Mouse (Mus musculus) lung, postnatal 0 days (tissue): Measurements from ENCODE around the gene Ap3b1. TPM values are rescaled to one million over a fixed set of nuclear protein-coding genes. Genes with fewer than 3 reads are reported as not detected.
"Not testable (repeated sequence)": the region's sequence is repeated elsewhere in the genome, so short reads cannot be mapped to it uniquely, and the experiment has no call there.

ENCODE experiments used
- ATAC-seq: fragments of 200-750 bp; cut with Nextera tagmentation; 2 replicates; pipeline ENCODE4 v1.8.0; 2017; ENCODE audit warnings: moderate library complexity
- DNase-seq: peaks from one replicate; pipeline ENCODE4 v3.0.0-alpha.2; 2016; ENCODE audit warnings: low spot score
- H3K27ac ChIP-seq: fragments of 300-500 bp; sonication (generic); 2 replicates; pipeline ENCODE4 v1.5.1; 2014; ENCODE audit warnings: antibody characterized with exemption, mild to moderate bottlenecking, low read length, mixed read lengths
- H3K27me3 ChIP-seq: fragments of 300-500 bp; sonication (generic); replicated peaks from 2 replicates; pipeline ENCODE4 v1.6.1; 2014; ENCODE audit warnings: low read length, mixed read lengths; ENCODE audit not compliant: insufficient read depth
- H3K36me3 ChIP-seq: fragments of 300-500 bp; sonication (generic); 2 replicates; pipeline ENCODE4 v1.6.1; 2014; ENCODE audit warnings: low read length, mixed read lengths; ENCODE audit not compliant: insufficient read depth
- H3K4me1 ChIP-seq: fragments of 300-500 bp; sonication (generic); 2 replicates; pipeline ENCODE4 v1.6.1; 2014; ENCODE audit warnings: antibody characterized with exemption, low read depth, low read length, mixed read lengths; ENCODE audit not compliant: insufficient read depth
- H3K4me2 ChIP-seq: fragments of 300-500 bp; sonication (generic); replicated peaks from 2 replicates; pipeline ENCODE4 v1.6.1; 2014; ENCODE audit warnings: low read depth, mild to moderate bottlenecking, low read length, moderate library complexity, mixed read lengths
- H3K4me3 ChIP-seq: fragments of 300-500 bp; sonication (generic); 2 replicates; pipeline ENCODE4 v1.5.1; 2014; ENCODE audit warnings: low read depth, low read length
- H3K9ac ChIP-seq: fragments of 300-500 bp; sonication (generic); replicated peaks from 2 replicates; pipeline ENCODE4 v1.6.1; 2014; ENCODE audit warnings: low read depth, mild to moderate bottlenecking
- H3K9me3 ChIP-seq: fragments of 300-500 bp; sonication (generic); 2 replicates; pipeline ENCODE4 v1.6.1; 2016; ENCODE audit warnings: low read length, mixed read lengths
- CTCF ChIP-seq: IDR thresholded peaks from 2 replicates; pipeline ENCODE4 v1.5.1; 2016; ENCODE audit warnings: antibody characterized with exemption, mild to moderate bottlenecking
- EP300 ChIP-seq: IDR thresholded peaks from 2 replicates; pipeline ENCODE4 v1.6.1; 2016; ENCODE audit warnings: antibody characterized with exemption, mild to moderate bottlenecking, control low read depth
- WGBS: fragments of 180-500 bp; shearing (Covaris S2); extraction: QIAGEN DNeasy Blood & Tissue Kit; methylation state at CpG from one replicate; pipeline ENCODE4 v1.1.7; 2014; 5-methylcytosine and 5-hydroxymethylcytosine counted together
- polyA plus RNA-seq: library from polyadenylated mRNA; unstranded; fragments of >200 nt; fragmentation: Nextera tagmentation; extraction: Ambion mirVana; gene quantifications from 2 replicates; pipeline ENCODE4 v1.2.1, GENCODE M21; 2015

The Ap3b1 gene
- 26.1 and 33.4 TPM in 2 replicates for polyA plus RNA-seq

- Histone ChIP-seq H3K36me3 (no peaks in the 10 kb centered on the region), H3K4me3 (peak within 1 kb of the TSS; percentile 86), H3K27ac (peak within 1 kb of the TSS; percentile 92), H3K9me3 (no peaks in the 10 kb centered on the region), H3K9ac (peak within 1 kb of the TSS; percentile 89), H3K27me3 (no peaks in the 10 kb centered on the region), H3K4me1 (peaks cover 10% of the 10 kb centered on the region; the same call in 1 of the 2 replicates), H3K4me2 (peak within 1 kb of the TSS; percentile 83)
- WGBS = 3% methylated on average over 51 of the region's 79 CpGs
- ATAC-seq (peak; percentile 98), DNase-seq (peak; percentile 92)
- TF ChIP-seq CTCF (no peak; the same call in 1 of the 2 replicates), EP300 (no peak)
Measured at GRCm38 (mm10) chr13:94358401-94359265, at the start of gene Ap3b1. Gene Ap3b1, plus strand, starts transcription at chr13:94358960.

- ATAC-seq, H3K9me3 ChIP-seq, H3K27ac ChIP-seq, H3K4me3 ChIP-seq, DNase-seq, H3K9ac ChIP-seq, H3K4me2 ChIP-seq, H3K4me1 ChIP-seq, H3K27me3 ChIP-seq, H3K36me3 ChIP-seq: not testable (repeated sequence)
- WGBS = 87% methylated on average over 8 of the region's 8 CpGs
Measured at GRCm38 (mm10) chr13:94312812-94313211, 45.9 kb upstream of the Ap3b1 start.

- TF ChIP-seq CTCF (no peak), EP300 (no peak)
- Histone ChIP-seq H3K4me2 (no peak overlapping the region), H3K27ac (no peak overlapping the region), H3K4me3 (no peak overlapping the region), H3K36me3 (no peaks in the 10 kb centered on the region), H3K27me3 (no peaks in the 10 kb centered on the region), H3K9ac (no peak overlapping the region), H3K4me1 (no peaks in the 10 kb centered on the region), H3K9me3 (no peaks in the 10 kb centered on the region)
- DNase-seq (no peak), ATAC-seq (no peak)
- 78% methylated on average over 10 of the region's 10 CpGs for WGBS
Measured at GRCm38 (mm10) chr13:94316975-94317511, 41.7 kb upstream of the Ap3b1 start.

GRCm38 (mm10) chr13:94321094-94321792 lies 37.5 kb upstream of the Ap3b1 start:
- H3K9ac ChIP-seq = no peak overlapping the region
- no peak for DNase-seq
- H3K4me3 ChIP-seq = no peak overlapping the region
- 73% methylated on average over 1 of the region's 1 CpGs for WGBS
- ATAC-seq = no peak
- no peaks in the 10 kb centered on the region for H3K9me3 ChIP-seq
- no peak overlapping the region for H3K4me2 ChIP-seq
- no peaks in the 10 kb centered on the region for H3K4me1 ChIP-seq
- H3K27ac ChIP-seq = no peak overlapping the region
- H3K27me3 ChIP-seq = no peaks in the 10 kb centered on the region
- no peaks in the 10 kb centered on the region for H3K36me3 ChIP-seq
- TF ChIP-seq CTCF = no peak
- no peak for TF ChIP-seq EP300

GRCm38 (mm10) chr13:94322475-94322874 lies 36.3 kb upstream of the Ap3b1 start:
- DNase-seq (no peak), ATAC-seq (no peak)
- Histone ChIP-seq H3K27ac (no peak overlapping the region), H3K27me3 (no peaks in the 10 kb centered on the region), H3K36me3 (no peaks in the 10 kb centered on the region), H3K9ac (no peak overlapping the region), H3K4me1 (no peaks in the 10 kb centered on the region), H3K9me3 (no peaks in the 10 kb centered on the region), H3K4me3 (no peak overlapping the region), H3K4me2 (no peak overlapping the region)
- TF ChIP-seq CTCF (no peak), EP300 (no peak)
- WGBS = 87% methylated on average over 4 of the region's 4 CpGs

- WGBS = 39% methylated on average over 3 of the region's 3 CpGs
- H3K9ac ChIP-seq = no peak overlapping the region
- H3K4me3 ChIP-seq = no peak overlapping the region
- H3K4me1 ChIP-seq = no peaks in the 10 kb centered on the region
- H3K27ac ChIP-seq = no peak overlapping the region
- ATAC-seq = peak; percentile 19; the same call in 1 of the 2 replicates
- H3K9me3 ChIP-seq = no peaks in the 10 kb centered on the region
- H3K4me2 ChIP-seq = no peak overlapping the region
- DNase-seq = peak; percentile 55
- H3K36me3 ChIP-seq = no peaks in the 10 kb centered on the region
- H3K27me3 ChIP-seq = no peaks in the 10 kb centered on the region
- TF ChIP-seq CTCF (no peak), EP300 (no peak)
Measured at GRCm38 (mm10) chr13:94328063-94328462, 30.7 kb upstream of the Ap3b1 start.

GRCm38 (mm10) chr13:94329005-94329404 lies 29.8 kb upstream of the Ap3b1 start:
- not testable (repeated sequence) for ATAC-seq, DNase-seq, H3K9ac ChIP-seq, H3K4me2 ChIP-seq, H3K36me3 ChIP-seq, H3K9me3 ChIP-seq, H3K4me3 ChIP-seq, H3K27me3 ChIP-seq, H3K4me1 ChIP-seq, H3K27ac ChIP-seq
- 94% methylated on average over 6 of the region's 6 CpGs for WGBS
